Mouse (Mus musculus): ENCODE data around the gene Rad51ap2.
A peak's percentile ranks its signal among the peaks of the same experiment; 100 is the strongest.

The Rad51ap2 gene

GRCm38 (mm10) chr12:11455549-11456194 lies at the start of gene Rad51ap2:
Rad51ap2 (plus strand) TSS chr12:11456079.
- peak; percentile 98 for DNase-seq

GRCm38 (mm10) chr12:11407679-11408078 lies 48.2 kb upstream of the Rad51ap2 start:
- no peak for DNase-seq

GRCm38 (mm10) chr12:11418112-11418511 lies 37.8 kb upstream of the Rad51ap2 start:
- DNase-seq, result no peak

- DNase-seq, result no peak
Measured at GRCm38 (mm10) chr12:11427396-11427795, 28.5 kb upstream of the Rad51ap2 start.

- no peak for DNase-seq
Measured at GRCm38 (mm10) chr12:11433126-11433525, 22.8 kb upstream of the Rad51ap2 start.

- peak; percentile 49 for DNase-seq
Measured at GRCm38 (mm10) chr12:11433716-11434115, 22.2 kb upstream of the Rad51ap2 start.

GRCm38 (mm10) chr12:11434446-11434845 lies 21.4 kb upstream of the Rad51ap2 start:
- DNase-seq, result peak; percentile 40

GRCm38 (mm10) chr12:11435246-11436022 lies 20.4 kb upstream of the Rad51ap2 start:
- DNase-seq, result peak; percentile 44

- peak; percentile 44 for DNase-seq
Measured at GRCm38 (mm10) chr12:11436023-11436350, 19.9 kb upstream of the Rad51ap2 start.

- DNase-seq, result peak; percentile 90
Measured at GRCm38 (mm10) chr12:11436497-11437265, 19.2 kb upstream of the Rad51ap2 start, which contains the start of gene Vsnl1. Vsnl1 (minus strand) TSS chr12:11436613.

GRCm38 (mm10) chr12:11437266-11437906 lies 18.5 kb upstream of the Rad51ap2 start:
- DNase-seq, result peak; percentile 94

- peak; percentile 55 for DNase-seq
Measured at GRCm38 (mm10) chr12:11437907-11438447, 17.9 kb upstream of the Rad51ap2 start.

- no peak for DNase-seq
Measured at GRCm38 (mm10) chr12:11454146-11454545, 1.7 kb upstream of the Rad51ap2 start.

- no peak for DNase-seq
Measured at GRCm38 (mm10) chr12:11456213-11456612, 334 bp downstream of the Rad51ap2 start.

GRCm38 (mm10) chr12:11456632-11457031 lies 753 bp downstream of the Rad51ap2 start:
- DNase-seq, result no peak
